Mouse (Mus musculus) liver, embryonic 11.5 days (tissue): ENCODE data around the gene Gm26566. TPM values are rescaled to one million over a fixed set of nuclear protein-coding genes. Genes with fewer than 3 reads are reported as not detected.
"Not testable (repeated sequence)": the region's sequence is repeated elsewhere in the genome, so short reads cannot be mapped to it uniquely, and the experiment has no call there.

Experiments
- ATAC-seq: fragments of 200-750 bp; cut with Nextera tagmentation; replicated peaks from 2 replicates; pipeline ENCODE4 v1.8.0; 2017; ENCODE audit warnings: moderate number of reproducible peaks, mild to moderate bottlenecking, moderate TSS enrichment, moderate library complexity; ENCODE audit not compliant: low FRiP score
- DNase-seq: peaks from one replicate; pipeline ENCODE4 v3.0.0-alpha.2; 2017; ENCODE audit warnings: low spot score
- H3K27ac ChIP-seq: fragments of 300-500 bp; sonication (generic); 2 replicates; pipeline ENCODE4 v1.5.1; 2014; ENCODE audit warnings: mild to moderate bottlenecking, low read depth, low read length, control low read depth
- H3K27me3 ChIP-seq: fragments of 300-500 bp; sonication (generic); replicated peaks from 2 replicates; pipeline ENCODE4 v1.6.1; 2014; ENCODE audit warnings: low read length, mixed read lengths; ENCODE audit not compliant: control insufficient read depth, insufficient read depth
- H3K36me3 ChIP-seq: fragments of 300-500 bp; sonication (generic); 2 replicates; pipeline ENCODE4 v1.6.1; 2014; ENCODE audit warnings: mild to moderate bottlenecking, low read length, moderate library complexity, mixed read lengths; ENCODE audit not compliant: control insufficient read depth, insufficient read depth
- H3K4me1 ChIP-seq: fragments of 300-500 bp; sonication (generic); replicated peaks from 2 replicates; pipeline ENCODE4 v1.6.1; 2014; ENCODE audit warnings: low read length, mixed read lengths; ENCODE audit not compliant: control insufficient read depth, insufficient read depth
- H3K4me2 ChIP-seq: fragments of 300-500 bp; sonication (generic); 2 replicates; pipeline ENCODE4 v1.6.1; 2014; ENCODE audit warnings: mild to moderate bottlenecking, control low read depth, moderate library complexity
- H3K4me3 ChIP-seq: fragments of 300-500 bp; sonication (generic); 2 replicates; pipeline ENCODE4 v1.5.1; 2014; ENCODE audit warnings: low read depth, low read length, control low read depth
- H3K9ac ChIP-seq: fragments of 300-500 bp; sonication (generic); 2 replicates; pipeline ENCODE4 v1.6.1; 2014; ENCODE audit warnings: low read depth, low read length, control low read depth
- H3K9me3 ChIP-seq: fragments of 300-500 bp; sonication (generic); 2 replicates; pipeline ENCODE4 v1.6.1; 2016; ENCODE audit warnings: low read length, inconsistent platforms, mixed read lengths; ENCODE audit not compliant: control insufficient read depth
- WGBS: fragments of 180-500 bp; shearing (Covaris S2); extraction: QIAGEN DNeasy Blood & Tissue Kit; methylation state at CpG from one replicate; pipeline ENCODE4 v1.1.7; 2014; 5-methylcytosine and 5-hydroxymethylcytosine counted together
- polyA plus RNA-seq: library from polyadenylated mRNA; unstranded; fragments of >200 nt; fragmentation: Nextera tagmentation; extraction: Ambion mirVana; gene quantifications from 2 replicates; pipeline ENCODE4 v1.2.1, GENCODE M21; 2014

Gm26566 gene
- polyA plus RNA-seq, 1 experiment from 2014 or later: 0.85 TPM

GRCm38 (mm10) chr4:88762341-88762740 is 40.7 kb downstream of the Gm26566 start:
- not testable (repeated sequence) for H3K4me1 ChIP-seq, H3K27me3 ChIP-seq, H3K9ac ChIP-seq, H3K36me3 ChIP-seq, H3K4me2 ChIP-seq, DNase-seq, ATAC-seq, H3K9me3 ChIP-seq, H3K27ac ChIP-seq, H3K4me3 ChIP-seq
- WGBS: 36% methylated on average over 8 of the region's 9 CpGs

- not testable (repeated sequence) for H3K4me1 ChIP-seq, H3K27me3 ChIP-seq, H3K27ac ChIP-seq, H3K9ac ChIP-seq, ATAC-seq, H3K9me3 ChIP-seq, H3K36me3 ChIP-seq
- peak overlapping the region; percentile 38 for H3K4me3 ChIP-seq
- peak overlapping the region; percentile 57 for H3K4me2 ChIP-seq
- 5% methylated on average over 26 of the region's 42 CpGs for WGBS
- peak; percentile 55 for DNase-seq
Measured at GRCm38 (mm10) chr4:88763384-88764018, 41.9 kb downstream of the Gm26566 start.

Other genes starting within 250 kb of the Gm26566 start
- not detected in 2 replicates for gene Ifnb1, start 199.0 kb upstream of the Gm26566 start, polyA plus RNA-seq
- gene Ifna15, start 163.6 kb upstream of the Gm26566 start, polyA plus RNA-seq: not detected in 2 replicates
- not detected in 2 replicates for gene Ifna14, start 150.0 kb upstream of the Gm26566 start, polyA plus RNA-seq
- gene Ifna9, start 129.4 kb upstream of the Gm26566 start, polyA plus RNA-seq: not detected in 2 replicates
- gene Ifna12, start 118.4 kb upstream of the Gm26566 start, polyA plus RNA-seq: not detected in 2 replicates
- not detected in 2 replicates for gene C87499, start 87.4 kb upstream of the Gm26566 start, polyA plus RNA-seq
- not detected in 2 replicates for gene Ifna13, start 77.3 kb upstream of the Gm26566 start, polyA plus RNA-seq
- gene Ifna16, start 44.9 kb upstream of the Gm26566 start, polyA plus RNA-seq: not detected in 2 replicates
- gene Ifna2, start 37.9 kb upstream of the Gm26566 start, polyA plus RNA-seq: not detected in 2 replicates
- not detected in 2 replicates for gene Ifnab, start 30.4 kb upstream of the Gm26566 start, polyA plus RNA-seq
- 65.1 and 72.9 TPM in 2 replicates for gene Klhl9, start 660 bp downstream of the Gm26566 start, polyA plus RNA-seq
- not detected in 2 replicates for gene Gm13271, start 33.1 kb downstream of the Gm26566 start, polyA plus RNA-seq
- not detected in 2 replicates for gene Gm13283, start 38.3 kb downstream of the Gm26566 start, polyA plus RNA-seq
- not detected in 2 replicates for gene Gm13290, start 52.0 kb downstream of the Gm26566 start, polyA plus RNA-seq
- gene Gm13289, start 55.1 kb downstream of the Gm26566 start, polyA plus RNA-seq: not detected in 2 replicates
- not detected in 2 replicates for gene Gm13272, start 58.0 kb downstream of the Gm26566 start, polyA plus RNA-seq
- gene Ifnz, start 60.3 kb downstream of the Gm26566 start, polyA plus RNA-seq: not detected in 2 replicates
- gene Gm13276, start 63.9 kb downstream of the Gm26566 start, polyA plus RNA-seq: not detected in 2 replicates
- gene Gm13277, start 66.8 kb downstream of the Gm26566 start, polyA plus RNA-seq: not detected in 2 replicates
- gene Gm13278, start 69.7 kb downstream of the Gm26566 start, polyA plus RNA-seq: not detected in 2 replicates
- gene Gm13275, start 72.7 kb downstream of the Gm26566 start, polyA plus RNA-seq: not detected in 2 replicates
- not detected in 2 replicates for gene Gm13279, start 75.6 kb downstream of the Gm26566 start, polyA plus RNA-seq
- gene Gm13285, start 77.9 kb downstream of the Gm26566 start, polyA plus RNA-seq: 0.26 and 0.66 TPM in 2 replicates
- gene Gm13287, start 81.4 kb downstream of the Gm26566 start, polyA plus RNA-seq: not detected in 2 replicates
- not detected in 2 replicates for gene Gm13288, start 83.7 kb downstream of the Gm26566 start, polyA plus RNA-seq
- gene Ifna7, start 94.4 kb downstream of the Gm26566 start, polyA plus RNA-seq: not detected in 2 replicates
- gene Ifna11, start 98.2 kb downstream of the Gm26566 start, polyA plus RNA-seq: not detected in 2 replicates
- gene Ifna6, start 105.6 kb downstream of the Gm26566 start, polyA plus RNA-seq: not detected in 2 replicates
- gene Ifna5, start 113.7 kb downstream of the Gm26566 start, polyA plus RNA-seq: not detected in 2 replicates
- not detected in 2 replicates for gene Ifna4, start 120.1 kb downstream of the Gm26566 start, polyA plus RNA-seq
- gene Ifna1, start 128.3 kb downstream of the Gm26566 start, polyA plus RNA-seq: not detected in 2 replicates
- gene Ifne, start 158.4 kb downstream of the Gm26566 start, polyA plus RNA-seq: not detected in 2 replicates